Mouse (Mus musculus) intestine, embryonic 15.5 days (tissue): ENCODE results near the gene Pdia6. TPM values are rescaled to one million over a fixed set of nuclear protein-coding genes. Genes with fewer than 3 reads are reported as not detected.

Experiments
- ATAC-seq: fragments of 200-750 bp; cut with Nextera tagmentation; 2 replicates; pipeline ENCODE4 v1.8.0; 2017; ENCODE audit warnings: moderate TSS enrichment, moderate library complexity
- H3K27ac ChIP-seq: fragments of 300-500 bp; sonication (generic); 2 replicates; pipeline ENCODE4 v1.5.1; 2015; ENCODE audit warnings: mild to moderate bottlenecking, inconsistent platforms
- H3K27me3 ChIP-seq: fragments of 300-500 bp; sonication (generic); replicated peaks from 2 replicates; pipeline ENCODE4 v1.6.1; 2015; ENCODE audit warnings: inconsistent platforms
- H3K36me3 ChIP-seq: fragments of 300-500 bp; sonication (generic); 2 replicates; pipeline ENCODE4 v1.6.1; 2015; ENCODE audit warnings: inconsistent platforms
- H3K4me1 ChIP-seq: fragments of 300-500 bp; sonication (generic); replicated peaks from 2 replicates; pipeline ENCODE4 v1.6.1; 2015; ENCODE audit warnings: inconsistent platforms
- H3K4me2 ChIP-seq: fragments of 300-500 bp; sonication (generic); replicated peaks from 2 replicates; pipeline ENCODE4 v1.6.1; 2015; ENCODE audit warnings: mild to moderate bottlenecking, inconsistent platforms
- H3K4me3 ChIP-seq: fragments of 300-500 bp; sonication (generic); replicated peaks from 2 replicates; pipeline ENCODE4 v1.5.1; 2015; ENCODE audit warnings: inconsistent platforms
- H3K9ac ChIP-seq: fragments of 300-500 bp; sonication (generic); 2 replicates; pipeline ENCODE4 v1.6.1; 2015; ENCODE audit warnings: inconsistent platforms
- H3K9me3 ChIP-seq: fragments of 300-500 bp; sonication (generic); 2 replicates; pipeline ENCODE4 v1.6.1; 2016; ENCODE audit warnings: inconsistent platforms
- WGBS: fragments of 180-500 bp; shearing (Covaris S2); methylation state at CpG from one replicate; pipeline ENCODE4 v1.1.7; 2015; 5-methylcytosine and 5-hydroxymethylcytosine counted together
- polyA plus RNA-seq: library from polyadenylated mRNA; unstranded; fragments of >200 nt; fragmentation: Nextera tagmentation; extraction: Ambion mirVana; gene quantifications from 2 replicates; pipeline ENCODE4 v1.2.1, GENCODE M21; 2015

Gene Pdia6
- polyA plus RNA-seq, 1 experiment from 2014 or later: 635 TPM

GRCm38 (mm10) chr12:17239428-17239688 lies 27.0 kb upstream of the Pdia6 start:
- Histone ChIP-seq H3K4me1 (no peaks in the 10 kb centered on the region), H3K27ac (no peak overlapping the region)
- ATAC-seq: no peak

GRCm38 (mm10) chr12:17241016-17241415 lies 25.3 kb upstream of the Pdia6 start:
- Histone ChIP-seq H3K4me2 (no peak overlapping the region), H3K27me3 (no peaks in the 10 kb centered on the region), H3K27ac (no peak overlapping the region), H3K9ac (no peak overlapping the region), H3K4me1 (no peaks in the 10 kb centered on the region), H3K9me3 (no peaks in the 10 kb centered on the region), H3K4me3 (no peak overlapping the region), H3K36me3 (no peaks in the 10 kb centered on the region)
- 81% methylated on average over 2 of the region's 2 CpGs for WGBS
- no peak for ATAC-seq

More at GRCm38 (mm10) chr12:17239428-17239688, 27.0 kb upstream of the Pdia6 start:
- Histone ChIP-seq H3K36me3 (no peaks in the 10 kb centered on the region), H3K4me3 (no peak overlapping the region), H3K4me2 (no peak overlapping the region), H3K27me3 (no peaks in the 10 kb centered on the region), H3K9me3 (no peaks in the 10 kb centered on the region), H3K9ac (no peak overlapping the region)

- no peaks in the 10 kb centered on the region for H3K27me3 ChIP-seq
- no peak overlapping the region for H3K27ac ChIP-seq
- no peak overlapping the region for H3K9ac ChIP-seq
- H3K4me2 ChIP-seq: no peak overlapping the region
- no peaks in the 10 kb centered on the region for H3K9me3 ChIP-seq
- H3K36me3 ChIP-seq: no peaks in the 10 kb centered on the region
- WGBS: 95% methylated on average over 9 of the region's 9 CpGs
- H3K4me3 ChIP-seq: no peak overlapping the region
- no peaks in the 10 kb centered on the region for H3K4me1 ChIP-seq
- no peak for ATAC-seq
Observed at GRCm38 (mm10) chr12:17241614-17242013, 24.7 kb upstream of the Pdia6 start.

- Histone ChIP-seq H3K9me3 (no peaks in the 10 kb centered on the region), H3K27me3 (no peaks in the 10 kb centered on the region), H3K4me1 (no peaks in the 10 kb centered on the region), H3K4me2 (no peak overlapping the region), H3K9ac (no peak overlapping the region), H3K27ac (no peak overlapping the region), H3K4me3 (no peak overlapping the region), H3K36me3 (no peaks in the 10 kb centered on the region)
- no peak for ATAC-seq
Observed at GRCm38 (mm10) chr12:17242041-17242440, 24.3 kb upstream of the Pdia6 start.

GRCm38 (mm10) chr12:17250962-17251361 lies 15.4 kb upstream of the Pdia6 start:
- WGBS: 66% methylated on average over 8 of the region's 8 CpGs
- H3K4me1 ChIP-seq: no peaks in the 10 kb centered on the region
- no peak for ATAC-seq

DNA sequence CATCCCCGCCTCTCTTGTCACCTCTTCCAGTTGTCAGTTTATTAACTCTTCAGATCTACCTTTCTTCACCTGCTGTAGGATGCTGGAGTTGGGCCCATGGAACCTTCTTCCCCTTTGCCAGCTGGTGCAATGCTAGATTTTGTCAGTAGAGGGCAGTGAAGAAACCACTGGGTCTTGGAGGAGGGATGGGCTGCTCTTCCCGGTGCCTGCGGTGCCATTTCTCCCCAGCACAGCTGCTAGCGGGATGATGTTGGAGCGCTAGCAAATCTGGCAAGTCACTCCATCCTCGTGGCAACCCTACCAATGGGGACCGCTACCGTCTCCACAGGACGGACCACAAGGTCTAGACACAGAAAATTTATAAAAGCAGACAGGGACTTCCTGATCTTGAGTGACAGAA lies 13.3 kb upstream of the Pdia6 start:
- peaks cover 5% of the 10 kb centered on the region; the same call in 1 of the 2 replicates for H3K27me3 ChIP-seq
- H3K27ac ChIP-seq: no peak overlapping the region
- no peaks in the 10 kb centered on the region for H3K36me3 ChIP-seq
- H3K9me3 ChIP-seq: no peaks in the 10 kb centered on the region
- H3K4me1 ChIP-seq: no peaks in the 10 kb centered on the region
- H3K4me2 ChIP-seq: peak overlapping the region; percentile 46
- H3K9ac ChIP-seq: no peak overlapping the region
- WGBS: 12% methylated on average over 9 of the region's 9 CpGs
- H3K4me3 ChIP-seq: no peak overlapping the region
- peak; percentile 60 for ATAC-seq

More at GRCm38 (mm10) chr12:17250962-17251361, 15.4 kb upstream of the Pdia6 start:
- Histone ChIP-seq H3K27me3 (peaks cover 5% of the 10 kb centered on the region; the same call in 1 of the 2 replicates), H3K27ac (no peak overlapping the region), H3K9ac (no peak overlapping the region), H3K4me3 (no peak overlapping the region), H3K4me2 (no peak overlapping the region), H3K36me3 (no peaks in the 10 kb centered on the region), H3K9me3 (no peaks in the 10 kb centered on the region)

GRCm38 (mm10) chr12:17255602-17256001 lies 10.7 kb upstream of the Pdia6 start:
- no peak overlapping the region for H3K9ac ChIP-seq
- no peak for ATAC-seq
- WGBS: 88% methylated on average over 6 of the region's 6 CpGs
- H3K4me3 ChIP-seq: no peak overlapping the region
- H3K4me2 ChIP-seq: no peak overlapping the region
- H3K27me3 ChIP-seq: peaks cover 5% of the 10 kb centered on the region; the same call in 1 of the 2 replicates
- no peak overlapping the region for H3K27ac ChIP-seq
- no peaks in the 10 kb centered on the region for H3K36me3 ChIP-seq
- no peaks in the 10 kb centered on the region for H3K4me1 ChIP-seq
- H3K9me3 ChIP-seq: no peaks in the 10 kb centered on the region

DNA sequence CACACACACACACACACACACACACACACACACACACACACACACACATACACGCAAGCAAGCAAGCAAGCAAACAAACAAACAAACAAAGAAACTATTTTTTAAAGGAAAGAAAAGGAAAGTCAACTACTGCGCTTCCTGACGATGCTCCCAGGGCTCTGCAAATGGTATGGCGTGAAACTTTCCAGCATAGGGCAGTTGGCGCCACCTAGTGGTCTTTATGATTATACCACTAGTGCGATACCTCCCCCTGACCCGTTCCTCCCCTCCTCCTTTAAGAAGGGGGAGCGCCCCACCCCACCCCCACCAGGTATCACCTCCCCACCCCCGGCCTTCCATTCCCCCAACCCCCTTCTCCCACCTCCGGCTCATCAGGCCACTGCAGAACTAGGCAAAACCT lies 9.4 kb upstream of the Pdia6 start:
- no peak overlapping the region for H3K9ac ChIP-seq
- H3K4me1 ChIP-seq: no peaks in the 10 kb centered on the region
- H3K4me3 ChIP-seq: no peak overlapping the region
- H3K27me3 ChIP-seq: peaks cover 5% of the 10 kb centered on the region; the same call in 1 of the 2 replicates
- ATAC-seq: peak; percentile 69; the same call in 1 of the 2 replicates
- H3K9me3 ChIP-seq: no peaks in the 10 kb centered on the region
- no peak overlapping the region for H3K4me2 ChIP-seq
- H3K36me3 ChIP-seq: no peaks in the 10 kb centered on the region
- no peak overlapping the region for H3K27ac ChIP-seq
- 1% methylated on average over 10 of the region's 10 CpGs for WGBS

- no peak for ATAC-seq
- H3K27me3 ChIP-seq: no peaks in the 10 kb centered on the region; the same call in 1 of the 2 replicates
- H3K9me3 ChIP-seq: no peaks in the 10 kb centered on the region
- H3K9ac ChIP-seq: no peak overlapping the region
- H3K4me2 ChIP-seq: no peak overlapping the region
- H3K27ac ChIP-seq: no peak overlapping the region
- 88% methylated on average over 7 of the region's 7 CpGs for WGBS
- no peaks in the 10 kb centered on the region for H3K4me1 ChIP-seq
- no peaks in the 10 kb centered on the region for H3K36me3 ChIP-seq
- no peak overlapping the region for H3K4me3 ChIP-seq
Observed at GRCm38 (mm10) chr12:17258431-17258830, 7.9 kb upstream of the Pdia6 start.

GRCm38 (mm10) chr12:17261005-17261404 lies 5.3 kb upstream of the Pdia6 start:
- H3K36me3 ChIP-seq: no peaks in the 10 kb centered on the region
- 88% methylated on average over 3 of the region's 3 CpGs for WGBS
- ATAC-seq: no peak
- H3K9me3 ChIP-seq: no peaks in the 10 kb centered on the region
- no peak overlapping the region for H3K9ac ChIP-seq
- no peak overlapping the region for H3K27ac ChIP-seq
- no peak overlapping the region for H3K4me3 ChIP-seq
- H3K27me3 ChIP-seq: no peaks in the 10 kb centered on the region
- H3K4me2 ChIP-seq: no peak overlapping the region
- 0 out of 2 replicates have a peak, but pooled peaks cover 2% of the 10 kb centered on the region for H3K4me1 ChIP-seq

- Histone ChIP-seq H3K9me3 (no peaks in the 10 kb centered on the region), H3K36me3 (no peaks in the 10 kb centered on the region), H3K4me3 (no peak overlapping the region), H3K27me3 (no peaks in the 10 kb centered on the region), H3K4me2 (no peak overlapping the region), H3K4me1 (peaks cover 12% of the 10 kb centered on the region), H3K9ac (no peak overlapping the region), H3K27ac (no peak overlapping the region)
- no peak for ATAC-seq
- 71% methylated on average over 3 of the region's 3 CpGs for WGBS
Observed at GRCm38 (mm10) chr12:17263881-17264280, 2.5 kb upstream of the Pdia6 start.

DNA sequence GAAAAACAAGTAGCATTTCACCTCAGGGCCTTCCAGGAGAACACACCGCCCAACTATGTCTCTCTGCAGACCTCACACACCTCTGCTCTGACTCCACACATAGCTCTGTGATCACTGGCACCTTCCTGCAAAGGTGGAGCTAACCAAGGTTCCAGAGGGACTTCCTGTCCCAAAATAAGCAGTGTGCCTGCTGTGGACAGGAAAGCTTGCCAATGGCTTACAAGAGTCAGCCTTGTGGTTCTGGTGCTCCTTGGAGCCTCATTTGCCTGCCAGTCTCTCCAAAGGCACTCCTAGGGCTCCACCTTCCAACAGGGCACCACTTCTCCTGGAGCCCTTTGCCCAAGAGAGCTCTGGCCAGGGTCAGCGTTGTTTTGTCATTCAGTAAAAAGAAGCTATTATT lies 1.5 kb upstream of the Pdia6 start:
- Histone ChIP-seq H3K4me2 (no peak overlapping the region), H3K9me3 (no peaks in the 10 kb centered on the region), H3K27me3 (no peaks in the 10 kb centered on the region), H3K4me3 (no peak overlapping the region), H3K36me3 (no peaks in the 10 kb centered on the region), H3K27ac (no peak overlapping the region), H3K4me1 (peaks cover 14% of the 10 kb centered on the region), H3K9ac (no peak overlapping the region)
- WGBS: 97% methylated on average over 2 of the region's 2 CpGs
- no peak for ATAC-seq

- under 1% methylated on average over 21 of the region's 21 CpGs for WGBS
- Histone ChIP-seq H3K27ac (peak overlapping the region; percentile 83), H3K9me3 (no peaks in the 10 kb centered on the region), H3K4me2 (peak overlapping the region; percentile 74), H3K36me3 (peaks cover 6% of the 10 kb centered on the region; the same call in 1 of the 2 replicates), H3K4me1 (peaks cover 14% of the 10 kb centered on the region), H3K27me3 (no peaks in the 10 kb centered on the region), H3K9ac (peak overlapping the region; percentile 94), H3K4me3 (peak overlapping the region; percentile 93)
- ATAC-seq: peak; percentile 83
Observed at GRCm38 (mm10) chr12:17266673-17266990, 287 bp downstream of the Pdia6 start.
